Mouse (Mus musculus) liver, embryonic 11.5 days (tissue): ENCODE measurements around the gene Slit1. TPM values are rescaled to one million over a fixed set of nuclear protein-coding genes. Genes with fewer than 3 reads are reported as not detected.

Experiments
- ATAC-seq: fragments of 200-750 bp; cut with Nextera tagmentation; replicated peaks from 2 replicates; pipeline ENCODE4 v1.8.0; 2017; ENCODE audit warnings: moderate number of reproducible peaks, mild to moderate bottlenecking, moderate TSS enrichment, moderate library complexity; ENCODE audit not compliant: low FRiP score
- DNase-seq: peaks from one replicate; pipeline ENCODE4 v3.0.0-alpha.2; 2017; ENCODE audit warnings: low spot score
- H3K27ac ChIP-seq: fragments of 300-500 bp; sonication (generic); 2 replicates; pipeline ENCODE4 v1.5.1; 2014; ENCODE audit warnings: mild to moderate bottlenecking, low read depth, low read length, control low read depth
- H3K27me3 ChIP-seq: fragments of 300-500 bp; sonication (generic); replicated peaks from 2 replicates; pipeline ENCODE4 v1.6.1; 2014; ENCODE audit warnings: low read length, mixed read lengths; ENCODE audit not compliant: control insufficient read depth, insufficient read depth
- H3K36me3 ChIP-seq: fragments of 300-500 bp; sonication (generic); 2 replicates; pipeline ENCODE4 v1.6.1; 2014; ENCODE audit warnings: mild to moderate bottlenecking, low read length, moderate library complexity, mixed read lengths; ENCODE audit not compliant: control insufficient read depth, insufficient read depth
- H3K4me1 ChIP-seq: fragments of 300-500 bp; sonication (generic); replicated peaks from 2 replicates; pipeline ENCODE4 v1.6.1; 2014; ENCODE audit warnings: low read length, mixed read lengths; ENCODE audit not compliant: control insufficient read depth, insufficient read depth
- H3K4me2 ChIP-seq: fragments of 300-500 bp; sonication (generic); 2 replicates; pipeline ENCODE4 v1.6.1; 2014; ENCODE audit warnings: mild to moderate bottlenecking, control low read depth, moderate library complexity
- H3K4me3 ChIP-seq: fragments of 300-500 bp; sonication (generic); 2 replicates; pipeline ENCODE4 v1.5.1; 2014; ENCODE audit warnings: low read depth, low read length, control low read depth
- H3K9ac ChIP-seq: fragments of 300-500 bp; sonication (generic); 2 replicates; pipeline ENCODE4 v1.6.1; 2014; ENCODE audit warnings: low read depth, low read length, control low read depth
- H3K9me3 ChIP-seq: fragments of 300-500 bp; sonication (generic); 2 replicates; pipeline ENCODE4 v1.6.1; 2016; ENCODE audit warnings: low read length, inconsistent platforms, mixed read lengths; ENCODE audit not compliant: control insufficient read depth
- WGBS: fragments of 180-500 bp; shearing (Covaris S2); extraction: QIAGEN DNeasy Blood & Tissue Kit; methylation state at CpG from one replicate; pipeline ENCODE4 v1.1.7; 2014; 5-methylcytosine and 5-hydroxymethylcytosine counted together
- polyA plus RNA-seq: library from polyadenylated mRNA; unstranded; fragments of >200 nt; fragmentation: Nextera tagmentation; extraction: Ambion mirVana; gene quantifications from 2 replicates; pipeline ENCODE4 v1.2.1, GENCODE M21; 2014

Slit1 gene
- polyA plus RNA-seq, 1 experiment from 2014 or later = 0.26 TPM

- H3K27me3 ChIP-seq = peaks cover 13% of the 10 kb centered on the region
- WGBS = 35% methylated on average over 16 of the region's 16 CpGs
- 0 out of 2 replicates have a peak, but pooled peaks have one; percentile 45 for ATAC-seq
Observed at GRCm38 (mm10) chr19:41646947-41647631, 96.4 kb downstream of the Slit1 start.

GRCm38 (mm10) chr19:41643010-41643409 lies 100.5 kb downstream of the Slit1 start:
- H3K4me3 ChIP-seq = no peak overlapping the region
- no peak overlapping the region for H3K4me2 ChIP-seq
- ATAC-seq = no peak
- no peaks in the 10 kb centered on the region for H3K36me3 ChIP-seq
- no peaks in the 10 kb centered on the region for H3K9me3 ChIP-seq
- WGBS = 68% methylated on average over 11 of the region's 11 CpGs
- DNase-seq = no peak
- H3K9ac ChIP-seq = no peak overlapping the region
- H3K27me3 ChIP-seq = no peaks in the 10 kb centered on the region
- no peak overlapping the region for H3K27ac ChIP-seq
- no peaks in the 10 kb centered on the region for H3K4me1 ChIP-seq

More at GRCm38 (mm10) chr19:41646947-41647631, 96.4 kb downstream of the Slit1 start:
- Histone ChIP-seq H3K36me3 (no peaks in the 10 kb centered on the region), H3K9ac (no peak overlapping the region), H3K4me2 (peak overlapping the region; percentile 22; the same call in 1 of the 2 replicates), H3K9me3 (no peaks in the 10 kb centered on the region), H3K4me1 (no peaks in the 10 kb centered on the region), H3K27ac (no peak overlapping the region), H3K4me3 (no peak overlapping the region)
- DNase-seq = peak; percentile 45

GRCm38 (mm10) chr19:41634999-41635398 lies 108.5 kb downstream of the Slit1 start:
- ATAC-seq (no peak), DNase-seq (no peak)
- no peaks in the 10 kb centered on the region for H3K27me3 ChIP-seq
- no peaks in the 10 kb centered on the region for H3K9me3 ChIP-seq
- H3K36me3 ChIP-seq = no peaks in the 10 kb centered on the region
- 67% methylated on average over 6 of the region's 6 CpGs for WGBS
- no peak overlapping the region for H3K4me2 ChIP-seq
- no peak overlapping the region for H3K4me3 ChIP-seq
- H3K27ac ChIP-seq = no peak overlapping the region
- H3K9ac ChIP-seq = no peak overlapping the region
- no peaks in the 10 kb centered on the region for H3K4me1 ChIP-seq

- Histone ChIP-seq H3K9ac (no peak overlapping the region), H3K27ac (no peak overlapping the region), H3K4me2 (no peak overlapping the region), H3K27me3 (no peaks in the 10 kb centered on the region), H3K4me3 (no peak overlapping the region), H3K36me3 (no peaks in the 10 kb centered on the region), H3K9me3 (no peaks in the 10 kb centered on the region), H3K4me1 (no peaks in the 10 kb centered on the region)
- WGBS = 65% methylated on average over 10 of the region's 10 CpGs
- no peak for DNase-seq
- ATAC-seq = no peak
Observed at GRCm38 (mm10) chr19:41634099-41634498, 109.4 kb downstream of the Slit1 start.

- H3K4me2 ChIP-seq = no peak overlapping the region
- peak; percentile 45 for DNase-seq
- H3K9ac ChIP-seq = no peak overlapping the region
- H3K4me3 ChIP-seq = no peak overlapping the region
- H3K4me1 ChIP-seq = no peaks in the 10 kb centered on the region
- no peaks in the 10 kb centered on the region for H3K36me3 ChIP-seq
- ATAC-seq = no peak
- WGBS = 42% methylated on average over 5 of the region's 5 CpGs
- no peaks in the 10 kb centered on the region for H3K9me3 ChIP-seq
- H3K27ac ChIP-seq = no peak overlapping the region
- no peaks in the 10 kb centered on the region for H3K27me3 ChIP-seq
Observed at GRCm38 (mm10) chr19:41629532-41629931, 113.9 kb downstream of the Slit1 start.

- Histone ChIP-seq H3K9me3 (no peaks in the 10 kb centered on the region), H3K9ac (no peak overlapping the region), H3K27ac (no peak overlapping the region), H3K36me3 (no peaks in the 10 kb centered on the region), H3K4me2 (no peak overlapping the region), H3K4me1 (no peaks in the 10 kb centered on the region), H3K27me3 (no peaks in the 10 kb centered on the region), H3K4me3 (no peak overlapping the region)
- WGBS = 86% methylated on average over 11 of the region's 11 CpGs
- DNase-seq (no peak), ATAC-seq (no peak)
Observed at GRCm38 (mm10) chr19:41628970-41629369, 114.5 kb downstream of the Slit1 start.

- Histone ChIP-seq H3K36me3 (no peaks in the 10 kb centered on the region), H3K4me1 (no peaks in the 10 kb centered on the region), H3K9me3 (no peaks in the 10 kb centered on the region), H3K27me3 (no peaks in the 10 kb centered on the region), H3K4me3 (no peak overlapping the region), H3K27ac (no peak overlapping the region), H3K4me2 (no peak overlapping the region), H3K9ac (no peak overlapping the region)
- DNase-seq (no peak), ATAC-seq (no peak)
- WGBS = 81% methylated on average over 14 of the region's 14 CpGs
Observed at GRCm38 (mm10) chr19:41620366-41621092, 122.9 kb downstream of the Slit1 start.

- H3K9ac ChIP-seq = no peak overlapping the region
- no peak overlapping the region for H3K4me3 ChIP-seq
- 79% methylated on average over 19 of the region's 19 CpGs for WGBS
- no peak for DNase-seq
- H3K36me3 ChIP-seq = no peaks in the 10 kb centered on the region
- H3K9me3 ChIP-seq = no peaks in the 10 kb centered on the region
- no peaks in the 10 kb centered on the region for H3K4me1 ChIP-seq
- no peaks in the 10 kb centered on the region for H3K27me3 ChIP-seq
- no peak overlapping the region for H3K27ac ChIP-seq
- no peak overlapping the region for H3K4me2 ChIP-seq
- ATAC-seq = no peak
Observed at GRCm38 (mm10) chr19:41618771-41619385, 124.6 kb downstream of the Slit1 start.
